Mouse (Mus musculus) heart, embryonic 10.5 days (tissue): ENCODE data around the gene Gm45208. TPM values are rescaled to one million over a fixed set of nuclear protein-coding genes. Genes with fewer than 3 reads are reported as not detected.

ENCODE experiments used
- DNase-seq: peaks from one replicate; pipeline ENCODE4 v3.0.0-alpha.2; 2017; ENCODE audit warnings: low spot score
- H3K27ac ChIP-seq: fragments of 300-500 bp; sonication (generic); 2 replicates; pipeline ENCODE4 v1.5.1; 2016; ENCODE audit warnings: mild to moderate bottlenecking
- H3K27me3 ChIP-seq: fragments of 300-500 bp; sonication (generic); 2 replicates; pipeline ENCODE4 v1.6.1; 2016; ENCODE audit warnings: mild to moderate bottlenecking; ENCODE audit not compliant: poor library complexity, insufficient read depth, severe bottlenecking
- H3K36me3 ChIP-seq: fragments of 300-500 bp; sonication (generic); 2 replicates; pipeline ENCODE4 v1.6.1; 2016; ENCODE audit warnings: mild to moderate bottlenecking, moderate library complexity
- H3K4me1 ChIP-seq: fragments of 300-500 bp; sonication (generic); 2 replicates; pipeline ENCODE4 v1.6.1; 2016; ENCODE audit warnings: mild to moderate bottlenecking
- H3K4me3 ChIP-seq: fragments of 300-500 bp; sonication (generic); 2 replicates; pipeline ENCODE4 v1.5.1; 2016; ENCODE audit warnings: mild to moderate bottlenecking, moderate library complexity
- H3K9me3 ChIP-seq: fragments of 300-500 bp; sonication (generic); 2 replicates; pipeline ENCODE4 v1.6.1; 2016; ENCODE audit warnings: mild to moderate bottlenecking, moderate library complexity
- WGBS: fragments of 180-500 bp; shearing (Covaris S2); methylation state at CpG from one replicate; pipeline ENCODE4 v1.1.7; 2016; 5-methylcytosine and 5-hydroxymethylcytosine counted together
- polyA plus RNA-seq: library from polyadenylated mRNA; unstranded; fragments of >200 nt; fragmentation: Nextera tagmentation; extraction: Ambion mirVana; gene quantifications from 2 replicates; pipeline ENCODE4 v1.2.1, GENCODE M21; 2016

The Gm45208 gene
- 0.39 TPM in 1 of 2 replicates, not detected in the other for polyA plus RNA-seq

DNA sequence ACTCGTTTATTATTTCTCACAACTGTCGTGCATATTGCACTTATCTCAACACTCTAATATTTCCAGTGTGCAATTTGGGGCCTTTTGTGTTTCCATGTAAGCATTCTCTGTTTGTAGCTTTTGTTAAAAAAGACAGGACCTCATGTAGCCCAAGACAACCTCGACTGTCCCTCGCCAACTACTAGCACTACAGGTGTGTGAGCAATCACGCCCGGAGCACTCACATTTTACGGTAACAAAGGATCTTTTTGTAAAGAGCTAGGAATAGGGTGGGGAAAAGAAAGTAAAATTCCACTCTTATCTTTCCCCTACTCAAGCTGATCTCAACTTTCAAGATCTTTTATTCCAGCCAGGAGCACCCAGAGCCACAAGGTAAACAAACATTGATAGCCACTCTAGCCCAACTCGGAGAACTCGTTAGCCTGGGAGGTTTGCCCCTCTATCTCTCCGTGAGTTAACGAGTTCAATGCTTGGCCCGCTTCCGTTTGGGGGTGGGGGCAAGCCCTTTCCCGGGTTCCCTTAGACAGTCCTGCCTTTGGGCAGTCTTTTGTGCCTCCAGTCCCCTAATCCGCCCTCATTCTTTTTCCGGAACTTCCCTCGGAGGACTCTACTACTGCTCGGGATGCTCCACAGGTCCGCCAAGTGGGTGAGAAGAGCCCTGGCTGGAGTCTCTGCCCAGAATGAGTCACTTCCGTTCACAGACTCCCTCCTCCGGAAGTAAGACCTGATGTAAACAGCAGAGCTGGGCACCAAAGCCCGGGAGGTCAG is at the start of gene Gm45208:
Gene Gm45208 (plus strand): TSS at position 732 of the 768 bp plus-strand sequence.
- Histone ChIP-seq H3K4me3 (peak within 1 kb of the TSS; percentile 70), H3K27me3 (no peaks in the 10 kb centered on the region), H3K4me1 (peaks cover 3% of the 10 kb centered on the region; the same call in 1 of the 2 replicates), H3K27ac (peak within 1 kb of the TSS; percentile 93), H3K9me3 (no peaks in the 10 kb centered on the region), H3K36me3 (peaks cover 23% of the 10 kb centered on the region)
- DNase-seq = peak; percentile 89
- WGBS = 20% methylated on average over 22 of the region's 22 CpGs

- no peaks in the 10 kb centered on the region for H3K9me3 ChIP-seq
- no peak overlapping the region for H3K27ac ChIP-seq
- no peak overlapping the region for H3K4me3 ChIP-seq
- no peaks in the 10 kb centered on the region for H3K27me3 ChIP-seq
- no peak for DNase-seq
- WGBS = 34% methylated on average over 6 of the region's 6 CpGs
- peaks cover 9% of the 10 kb centered on the region; the same call in 1 of the 2 replicates for H3K4me1 ChIP-seq
- H3K36me3 ChIP-seq = peaks cover 7% of the 10 kb centered on the region; the same call in 1 of the 2 replicates
Observed at GRCm38 (mm10) chrX:7672739-7673138, 49.3 kb upstream of the Gm45208 start.

DNA sequence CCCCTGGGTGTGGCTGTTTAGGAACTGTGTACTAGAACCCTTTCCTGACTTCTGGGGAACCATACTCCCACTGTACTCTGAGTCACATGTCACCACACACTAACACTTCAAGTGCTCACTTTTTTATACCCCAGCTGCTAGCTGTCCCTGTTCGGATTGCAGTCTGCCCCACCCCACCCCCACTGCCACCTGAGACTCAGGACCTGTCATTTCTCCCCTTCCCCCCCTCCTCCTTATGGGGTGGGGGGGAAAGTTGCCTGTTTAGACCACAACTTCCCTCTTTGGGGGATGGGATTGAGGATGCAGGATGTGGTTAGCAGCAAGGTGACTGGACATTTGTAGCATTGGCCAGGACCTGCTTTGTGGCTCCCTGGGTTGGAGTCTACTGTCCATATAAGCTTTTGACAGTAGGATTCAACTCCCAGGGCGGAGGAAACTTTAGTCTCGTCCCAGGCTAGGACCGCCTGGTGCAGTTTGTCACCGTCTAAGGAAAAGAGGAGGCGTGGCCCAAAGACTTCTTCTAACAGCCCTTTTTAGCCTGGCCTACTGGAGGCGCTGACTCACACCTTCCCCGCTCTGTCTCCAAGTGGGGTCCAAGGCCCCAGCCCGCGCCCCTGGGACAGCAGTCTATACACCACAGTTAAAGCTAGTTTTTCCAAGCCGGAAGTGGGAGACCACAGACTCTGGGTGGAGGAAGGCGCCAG is 48.3 kb upstream of the Gm45208 start:
- WGBS = 23% methylated on average over 12 of the region's 12 CpGs
- Histone ChIP-seq H3K27me3 (no peaks in the 10 kb centered on the region), H3K27ac (peak overlapping the region; percentile 80; the same call in 1 of the 2 replicates), H3K4me3 (peak overlapping the region; percentile 50), H3K9me3 (no peaks in the 10 kb centered on the region), H3K36me3 (peaks cover 5% of the 10 kb centered on the region; the same call in 1 of the 2 replicates), H3K4me1 (peaks cover 9% of the 10 kb centered on the region; the same call in 1 of the 2 replicates)
- DNase-seq = no peak

- Histone ChIP-seq H3K9me3 (no peaks in the 10 kb centered on the region), H3K4me3 (peak overlapping the region; percentile 50), H3K27ac (peak overlapping the region; percentile 80), H3K27me3 (no peaks in the 10 kb centered on the region), H3K4me1 (peaks cover 9% of the 10 kb centered on the region; the same call in 1 of the 2 replicates), H3K36me3 (no peaks in the 10 kb centered on the region)
- DNase-seq = no peak
- WGBS = 24% methylated on average over 28 of the region's 28 CpGs
Observed at GRCm38 (mm10) chrX:7674284-7675000, 47.6 kb upstream of the Gm45208 start.

GRCm38 (mm10) chrX:7675001-7675380 is 47.1 kb upstream of the Gm45208 start:
- peaks cover 9% of the 10 kb centered on the region; the same call in 1 of the 2 replicates for H3K4me1 ChIP-seq
- DNase-seq = no peak
- peak overlapping the region; percentile 50 for H3K4me3 ChIP-seq
- H3K9me3 ChIP-seq = no peaks in the 10 kb centered on the region
- peak overlapping the region; percentile 80 for H3K27ac ChIP-seq
- H3K27me3 ChIP-seq = no peaks in the 10 kb centered on the region
- no peaks in the 10 kb centered on the region for H3K36me3 ChIP-seq
- WGBS = 29% methylated on average over 10 of the region's 10 CpGs

DNA sequence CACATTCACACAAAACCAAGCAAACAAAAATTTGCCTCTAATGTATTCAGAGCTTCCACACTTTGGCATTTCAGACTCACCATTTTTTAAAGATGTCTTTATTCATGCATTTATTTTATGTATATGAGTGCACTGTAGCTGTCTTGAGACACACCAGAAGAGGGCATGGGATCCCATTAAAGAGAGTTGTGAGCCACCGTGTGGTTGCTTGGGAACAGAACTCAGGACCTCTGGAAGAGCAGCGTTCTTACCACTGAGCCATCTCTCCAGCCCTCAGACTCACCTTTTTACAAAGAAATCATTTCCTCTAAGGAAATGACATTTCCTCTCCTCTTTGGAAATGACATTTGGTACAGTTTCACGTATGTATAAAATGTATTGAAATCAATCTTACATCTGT is 43.1 kb upstream of the Gm45208 start:
- H3K4me3 ChIP-seq = no peak overlapping the region
- no peaks in the 10 kb centered on the region for H3K9me3 ChIP-seq
- no peaks in the 10 kb centered on the region for H3K27me3 ChIP-seq
- no peak overlapping the region for H3K27ac ChIP-seq
- 0 out of 2 replicates have a peak, but pooled peaks cover 3% of the 10 kb centered on the region for H3K4me1 ChIP-seq
- 59% methylated on average over 3 of the region's 3 CpGs for WGBS
- DNase-seq = no peak
- H3K36me3 ChIP-seq = no peaks in the 10 kb centered on the region

GRCm38 (mm10) chrX:7679405-7680056 is 42.5 kb upstream of the Gm45208 start:
- Histone ChIP-seq H3K4me3 (peak overlapping the region; percentile 47), H3K27ac (no peak overlapping the region), H3K27me3 (no peaks in the 10 kb centered on the region), H3K9me3 (no peaks in the 10 kb centered on the region), H3K36me3 (no peaks in the 10 kb centered on the region), H3K4me1 (no peaks in the 10 kb centered on the region)
- WGBS = 15% methylated on average over 27 of the region's 27 CpGs
- peak; percentile 93 for DNase-seq

GRCm38 (mm10) chrX:7680057-7680412 is 42.0 kb upstream of the Gm45208 start:
- Histone ChIP-seq H3K27ac (no peak overlapping the region), H3K27me3 (no peaks in the 10 kb centered on the region), H3K4me3 (peak overlapping the region; percentile 47), H3K9me3 (no peaks in the 10 kb centered on the region), H3K4me1 (no peaks in the 10 kb centered on the region), H3K36me3 (no peaks in the 10 kb centered on the region)
- DNase-seq = no peak
- WGBS = 20% methylated on average over 12 of the region's 12 CpGs

DNA sequence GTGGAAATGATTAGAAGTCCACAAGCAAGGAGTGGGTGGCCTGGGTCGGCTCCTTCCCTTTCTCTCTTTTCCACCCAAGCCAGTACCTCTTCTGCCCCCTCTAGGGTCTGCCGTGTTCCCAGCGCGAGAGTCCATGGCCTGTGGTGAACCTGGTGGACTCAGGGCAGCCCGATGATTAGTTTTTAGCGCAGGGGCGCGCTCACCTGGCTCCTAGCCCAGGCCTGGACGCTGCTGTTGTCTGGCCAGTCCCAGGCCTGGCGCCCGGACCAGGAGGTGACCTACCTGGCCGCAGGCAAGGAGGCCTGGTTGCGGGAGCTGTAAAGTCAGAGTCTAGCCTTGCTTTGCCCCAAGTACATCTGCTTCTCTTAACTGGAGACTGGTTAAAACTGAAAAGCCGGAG is 41.2 kb upstream of the Gm45208 start, which contains the start of gene Magix:
Gene Magix (minus strand): TSS at position 388 of the 400 bp plus-strand sequence.
- Histone ChIP-seq H3K4me1 (no peaks in the 10 kb centered on the region), H3K27me3 (no peaks in the 10 kb centered on the region), H3K27ac (no peak within 1 kb of the TSS), H3K4me3 (peak within 1 kb of the TSS; percentile 47), H3K9me3 (no peaks in the 10 kb centered on the region), H3K36me3 (no peaks in the 10 kb centered on the region)
- DNase-seq = no peak
- WGBS = 58% methylated on average over 14 of the region's 14 CpGs

- Histone ChIP-seq H3K27ac (no peak overlapping the region), H3K9me3 (no peaks in the 10 kb centered on the region), H3K4me3 (no peak overlapping the region), H3K36me3 (no peaks in the 10 kb centered on the region), H3K4me1 (no peaks in the 10 kb centered on the region), H3K27me3 (no peaks in the 10 kb centered on the region)
- WGBS = 91% methylated on average over 2 of the region's 2 CpGs
- DNase-seq = no peak
Observed at GRCm38 (mm10) chrX:7688321-7688720, 33.7 kb upstream of the Gm45208 start.

DNA sequence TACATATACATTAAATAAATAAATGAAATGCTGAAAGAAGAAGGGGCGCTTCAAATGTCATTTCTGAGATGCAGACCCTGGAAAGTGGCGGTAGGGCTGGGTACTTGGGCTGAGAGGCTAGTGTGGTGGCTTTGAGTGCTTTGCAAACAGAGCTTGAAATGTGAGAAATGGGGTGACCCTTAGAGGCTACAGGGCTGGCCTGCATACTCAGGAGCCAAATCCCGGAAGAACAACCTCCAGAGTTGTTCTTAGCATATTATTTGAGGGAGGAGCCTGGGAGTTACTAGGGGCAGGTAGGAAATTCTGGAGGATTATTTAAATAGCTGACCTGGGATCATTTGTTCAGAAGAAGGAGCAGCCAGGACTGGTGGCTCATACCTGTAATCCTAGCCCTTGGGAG is 31.6 kb upstream of the Gm45208 start:
- 53% methylated on average over 3 of the region's 3 CpGs for WGBS
- Histone ChIP-seq H3K36me3 (no peaks in the 10 kb centered on the region), H3K4me3 (no peak overlapping the region), H3K27me3 (no peaks in the 10 kb centered on the region), H3K9me3 (no peaks in the 10 kb centered on the region), H3K4me1 (no peaks in the 10 kb centered on the region), H3K27ac (no peak overlapping the region)
- DNase-seq = no peak

DNA sequence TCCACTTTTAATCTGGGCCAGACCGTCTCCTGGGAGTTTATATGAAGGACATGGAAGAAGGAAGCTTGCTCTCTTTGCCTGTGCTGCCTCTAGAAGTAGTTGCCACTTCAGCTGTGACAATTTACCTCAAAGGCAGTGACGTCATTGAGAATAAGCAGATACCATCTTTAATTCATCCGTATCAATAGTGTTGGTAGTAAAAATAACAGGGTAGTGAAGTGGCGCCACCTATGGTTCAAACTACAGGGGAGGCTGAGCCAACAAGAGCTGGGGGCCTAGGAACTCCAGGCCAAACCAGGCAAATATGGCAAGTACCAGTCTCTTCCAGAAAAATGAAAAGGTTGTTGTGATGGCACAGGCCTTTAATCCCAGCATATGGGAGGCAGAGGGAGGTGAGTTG is 29.2 kb upstream of the Gm45208 start:
- Histone ChIP-seq H3K9me3 (no peaks in the 10 kb centered on the region), H3K27me3 (no peaks in the 10 kb centered on the region), H3K27ac (no peak overlapping the region), H3K4me3 (no peak overlapping the region), H3K4me1 (no peaks in the 10 kb centered on the region), H3K36me3 (no peaks in the 10 kb centered on the region)
- 35% methylated on average over 4 of the region's 4 CpGs for WGBS
- DNase-seq = no peak
